Mouse (Mus musculus): Measurements from ENCODE around the gene Vmn1r193. TPM values are rescaled to one million over a fixed set of nuclear protein-coding genes. Genes with fewer than 3 reads are reported as not detected.
"Not testable (repeated sequence)": the region's sequence is repeated elsewhere in the genome, so short reads cannot be mapped to it uniquely, and the experiment has no call there.

Gene Vmn1r193
- polyA plus RNA-seq (2012; rRNA removed) = not detected in 2 replicates

GRCm38 (mm10) chr13:22223060-22223459 lies at the start of gene Vmn1r193:
Gene Vmn1r193 (minus strand): TSS chr13:22223160.
- not testable (repeated sequence) for DNase-seq (ENCODE audit: low spot score)

GRCm38 (mm10) chr13:22271721-22272120 lies 48.8 kb upstream of the Vmn1r193 start:
- DNase-seq (ENCODE audit: low spot score) = no peak

DNA sequence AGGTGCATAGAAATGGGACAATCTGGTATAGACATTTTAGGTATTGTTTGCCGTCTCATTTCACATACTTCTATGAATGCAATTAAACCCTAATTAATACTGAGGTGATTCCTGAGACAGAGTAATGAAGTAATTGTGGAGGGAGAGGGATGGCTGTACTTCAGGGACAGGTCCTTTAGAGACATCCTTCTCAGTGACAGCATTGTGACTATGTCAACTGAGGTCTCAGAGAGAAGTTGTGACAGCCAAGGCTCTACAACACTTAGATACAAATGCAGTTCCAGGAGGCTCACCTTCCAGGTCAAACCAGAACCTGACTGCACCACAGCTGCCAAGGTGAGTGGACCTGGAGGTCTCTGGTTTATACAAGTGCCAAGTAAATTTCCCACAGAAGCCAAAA lies 47.3 kb upstream of the Vmn1r193 start, which contains the start of gene Vmn1r195:
TSS of gene Vmn1r195 (plus strand) at position 301 of the 400 bp plus-strand sequence.
- not testable (repeated sequence) for DNase-seq (ENCODE audit: low spot score)

- DNase-seq (ENCODE audit: low spot score) = no peak
These were observed 21.0 kb upstream of the Vmn1r193 start, which contains the start of gene Vmn1r194 for GRCm38 (mm10) chr13:22243915-22244314. Gene Vmn1r194 (plus strand): TSS chr13:22244215.

- DNase-seq (ENCODE audit: low spot score) = not testable (repeated sequence)
These were observed 30.2 kb downstream of the Vmn1r193 start for GRCm38 (mm10) chr13:22192756-22193155.

DNA sequence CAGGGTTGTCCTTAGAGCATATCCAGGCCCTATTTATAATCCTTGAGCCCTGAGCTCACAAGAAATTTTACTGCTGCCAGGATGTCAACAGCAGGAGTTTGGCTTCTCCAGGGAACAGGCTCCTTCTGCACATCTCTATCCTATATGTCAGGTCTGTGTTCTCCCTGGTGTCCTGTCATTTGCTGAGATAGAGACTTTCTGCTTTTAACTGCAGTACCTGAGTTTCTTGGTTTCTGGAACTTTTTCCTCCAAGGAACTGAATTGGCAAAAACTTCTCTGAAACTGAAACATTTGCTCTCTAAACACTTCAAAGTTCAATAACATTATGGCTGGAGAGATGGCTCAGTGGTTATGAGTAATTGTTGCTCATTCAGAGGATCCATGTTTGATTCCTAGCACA lies 31.9 kb downstream of the Vmn1r193 start, which contains the start of gene Vmn1r192:
TSS of gene Vmn1r192 (minus strand) at position 101 of the 400 bp plus-strand sequence.
- no peak for DNase-seq (ENCODE audit: low spot score)

DNA sequence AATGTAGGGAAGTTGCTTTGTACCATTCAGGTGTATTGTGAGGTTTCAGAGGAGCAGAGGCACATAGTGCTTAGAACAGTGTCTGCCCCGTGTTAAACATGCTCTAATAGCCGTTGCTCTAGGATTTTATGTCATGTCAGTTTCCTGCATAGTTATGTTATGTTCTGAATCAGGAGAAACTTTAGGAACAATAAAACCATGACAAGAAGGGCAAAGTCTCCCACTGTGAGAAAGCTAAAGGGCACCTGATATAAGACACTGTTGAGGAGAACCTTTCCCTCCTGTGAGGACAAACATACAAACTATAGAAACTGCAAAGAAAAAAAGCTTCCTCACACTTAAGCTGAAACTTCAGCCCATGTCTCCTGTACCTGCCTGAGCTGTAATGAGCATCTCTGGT lies 32.6 kb downstream of the Vmn1r193 start:
- DNase-seq (ENCODE audit: low spot score) = no peak

DNA sequence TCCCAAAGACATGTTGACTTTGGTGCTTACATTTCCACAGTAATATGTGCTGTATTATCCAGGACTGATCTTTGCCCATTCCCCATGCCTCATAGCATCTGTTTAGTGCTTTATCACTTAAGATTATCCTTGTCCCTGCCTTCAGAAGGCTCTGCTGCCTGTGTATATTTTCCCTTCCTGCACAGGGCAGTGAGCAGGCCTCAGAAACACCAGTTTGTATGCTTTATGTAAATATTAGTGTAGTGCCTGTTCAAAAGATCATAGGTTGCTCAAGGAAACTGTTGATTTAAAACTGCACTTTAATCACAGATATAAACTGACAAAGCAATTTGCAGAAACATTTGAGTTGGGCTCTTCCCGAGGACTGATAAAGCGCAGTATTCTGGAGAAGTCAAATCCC lies 33.6 kb downstream of the Vmn1r193 start:
- DNase-seq (ENCODE audit: low spot score) = no peak

- no peak for DNase-seq (ENCODE audit: low spot score)
These were observed 39.1 kb downstream of the Vmn1r193 start, which contains the start of gene Vmn1r191 for GRCm38 (mm10) chr13:22183869-22184268. Gene Vmn1r191 (minus strand): TSS chr13:22183969.

- DNase-seq (ENCODE audit: low spot score) = no peak
These were observed 54.5 kb downstream of the Vmn1r193 start for GRCm38 (mm10) chr13:22168416-22168815.

Other genes with a start within 250 kb of the Vmn1r193 start
- gene Pom121l2, start 242.0 kb downstream of the Vmn1r193 start, polyA plus RNA-seq (2012; rRNA removed) = not detected in 2 replicates
- gene Prss16, start 213.4 kb downstream of the Vmn1r193 start, polyA plus RNA-seq (2012; rRNA removed) = 0.52 and 0.73 TPM in 2 replicates
- 0.46 TPM in 1 of 2 replicates, not detected in the other for gene Hist1h2ah, start 187.6 kb downstream of the Vmn1r193 start, polyA plus RNA-seq (2012; rRNA removed)
- 0.18 and 0.74 TPM in 2 replicates for gene Hist1h2bk, start 187.3 kb downstream of the Vmn1r193 start, polyA plus RNA-seq (2012; rRNA removed)
- gene Hist1h4i, start 181.8 kb downstream of the Vmn1r193 start, polyA plus RNA-seq (2012; rRNA removed) = 3.2 and 4.3 TPM in 2 replicates
- 0.50 and 0.56 TPM in 2 replicates for gene Hist1h2ag, start 180.2 kb downstream of the Vmn1r193 start, polyA plus RNA-seq (2012; rRNA removed)
- 0.65 and 1.6 TPM in 2 replicates for gene Hist1h2bj, start 179.9 kb downstream of the Vmn1r193 start, polyA plus RNA-seq (2012; rRNA removed)
- not detected in 2 replicates for gene Vmn1r188, start 138.7 kb downstream of the Vmn1r193 start, polyA plus RNA-seq (2012; rRNA removed)
- not detected in 2 replicates for gene Vmn1r189, start 117.3 kb downstream of the Vmn1r193 start, polyA plus RNA-seq (2012; rRNA removed)
- gene Vmn1r191, start 39.2 kb downstream of the Vmn1r193 start, polyA plus RNA-seq (2012; rRNA removed) = not detected in 2 replicates
- not detected in 2 replicates for gene Vmn1r192, start 32.0 kb downstream of the Vmn1r193 start, polyA plus RNA-seq (2012; rRNA removed)
- not detected in 2 replicates for gene Vmn1r194, start 21.1 kb upstream of the Vmn1r193 start, polyA plus RNA-seq (2012; rRNA removed)
- gene Vmn1r195, start 47.4 kb upstream of the Vmn1r193 start, polyA plus RNA-seq (2012; rRNA removed) = not detected in 2 replicates
- gene Vmn1r196, start 66.8 kb upstream of the Vmn1r193 start, polyA plus RNA-seq (2012; rRNA removed) = not detected in 2 replicates
- gene Vmn1r197, start 101.4 kb upstream of the Vmn1r193 start, polyA plus RNA-seq (2012; rRNA removed) = not detected in 2 replicates
- not detected in 2 replicates for gene Vmn1r198, start 127.2 kb upstream of the Vmn1r193 start, polyA plus RNA-seq (2012; rRNA removed)
- not detected in 2 replicates for gene Vmn1r199, start 156.7 kb upstream of the Vmn1r193 start, polyA plus RNA-seq (2012; rRNA removed)
- not detected in 2 replicates for gene Vmn1r200, start 167.2 kb upstream of the Vmn1r193 start, polyA plus RNA-seq (2012; rRNA removed)
- not detected in 2 replicates for gene Vmn1r201, start 248.8 kb upstream of the Vmn1r193 start, polyA plus RNA-seq (2012; rRNA removed)